Mouse (Mus musculus) frontal cortex, adult 2 months (tissue): ENCODE data around the gene Pcsk6. TPM values are rescaled to one million over a fixed set of nuclear protein-coding genes. Genes with fewer than 3 reads are reported as not detected.
"Not testable (repeated sequence)": the region's sequence is repeated elsewhere in the genome, so short reads cannot be mapped to it uniquely, and the experiment has no call there.

ENCODE experiments used
- DNase-seq, 2 experiments: peaks; one replicate each; pipeline ENCODE4 v3.0.0; 2022; ENCODE audit warnings: low spot score in 1 of 2; ENCODE audit errors: extremely low spot score in 1 of 2
- polyA plus RNA-seq: library from polyadenylated mRNA; depleted of rRNA; stranded (reverse); fragments of >200 nt; gene quantifications from 2 replicates; pipeline ENCODE4 v1.2.3, GENCODE M21; 2012; rRNA removed

The Pcsk6 gene
- polyA plus RNA-seq, result 13.7 and 16.8 TPM in 2 replicates

DNA sequence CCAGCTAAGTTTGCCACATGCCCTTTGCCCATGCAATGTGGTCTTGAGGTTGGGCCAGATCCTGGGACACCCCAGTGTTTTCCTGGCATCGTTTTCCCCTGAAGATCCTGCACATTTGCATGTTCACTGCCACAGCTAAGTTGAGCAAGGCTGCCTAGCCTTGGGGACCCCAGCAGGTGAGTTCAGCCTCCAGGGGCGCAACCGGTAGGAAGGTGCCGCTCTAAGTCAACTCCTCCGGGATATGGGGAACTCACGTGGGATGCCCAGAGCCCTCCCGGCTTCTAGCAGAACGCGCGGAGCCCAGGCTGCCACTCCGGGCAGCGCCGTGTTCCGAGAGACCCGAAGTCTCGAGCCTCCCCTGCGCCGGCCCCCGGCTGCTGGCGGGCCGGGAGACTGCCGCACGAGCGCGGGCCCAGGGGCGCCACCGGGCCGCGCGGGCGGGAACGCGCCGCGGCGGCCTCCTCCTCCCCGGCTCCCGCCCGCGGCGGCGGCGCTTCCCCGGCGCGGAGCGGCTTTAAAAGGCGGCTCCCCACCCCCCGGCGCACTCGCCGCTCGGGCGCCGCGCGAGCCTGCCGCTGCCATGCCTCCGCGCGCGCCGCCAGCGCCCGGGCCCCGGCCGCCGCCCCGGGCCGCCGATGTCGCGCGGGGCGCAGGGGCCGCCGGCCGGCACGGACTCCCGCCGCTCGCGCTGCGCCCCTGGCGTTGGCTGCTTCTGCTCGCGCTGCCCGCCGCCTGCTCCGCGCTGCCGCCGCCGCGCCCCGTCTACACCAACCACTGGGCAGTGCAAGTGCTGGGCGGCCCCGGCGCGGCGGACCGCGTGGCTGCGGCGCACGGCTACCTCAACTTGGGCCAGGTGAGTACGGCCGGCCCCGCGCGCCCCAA lies at the start of gene Pcsk6:
Gene Pcsk6, plus strand, starts transcription at position 144 of the 882 bp plus-strand sequence.
- DNase-seq, result no peak

DNA sequence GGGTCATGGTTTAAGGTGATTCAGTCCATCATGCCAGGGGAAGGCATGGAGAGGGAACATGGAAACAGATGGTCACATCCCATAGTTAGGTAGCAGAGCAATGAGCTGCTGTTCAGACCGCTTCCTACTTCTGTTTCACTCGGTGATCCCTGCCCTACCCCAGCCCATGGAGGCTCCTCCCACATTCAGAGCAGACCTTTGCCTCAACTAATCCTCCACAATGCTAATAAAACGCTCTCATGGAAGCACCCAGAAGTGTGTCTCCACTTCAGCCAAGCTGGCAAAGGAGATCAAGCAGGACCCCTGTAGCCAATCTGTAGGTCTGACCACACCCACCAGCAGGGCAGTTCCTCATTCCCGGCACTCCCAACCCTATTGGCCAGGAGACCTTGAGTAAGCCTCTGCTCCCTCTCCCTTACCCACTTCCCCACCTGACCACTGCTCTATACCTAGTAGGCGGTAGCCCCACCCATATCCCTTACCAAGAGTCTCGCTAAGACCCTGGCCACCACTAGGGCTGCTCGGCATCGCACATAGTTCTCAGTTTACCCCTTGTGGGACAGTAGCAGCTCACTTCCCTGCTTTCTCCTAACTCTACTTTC lies 47.8 kb upstream of the Pcsk6 start:
- no peak for DNase-seq

DNA sequence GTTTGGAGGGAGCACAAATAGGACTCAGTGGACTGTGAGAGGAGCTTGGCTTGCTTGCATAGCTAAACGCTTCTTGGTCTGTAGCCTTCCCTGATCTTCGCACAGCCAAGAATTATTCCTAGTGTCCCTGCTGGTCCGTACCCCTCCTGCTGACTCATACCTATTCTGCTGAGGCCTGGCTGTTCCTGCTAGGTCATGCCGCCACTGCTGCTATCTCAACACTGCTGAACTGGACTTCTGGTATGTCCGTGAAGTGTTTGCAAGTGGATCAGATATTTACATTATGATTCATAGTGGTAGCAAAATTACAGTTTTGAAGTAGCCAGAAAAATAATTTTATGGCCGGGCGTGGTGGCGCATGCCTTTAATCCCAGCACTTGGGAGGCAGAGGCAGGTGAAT lies 44.0 kb upstream of the Pcsk6 start:
- no peak for DNase-seq

GRCm38 (mm10) chr7:65820391-65820790 lies 41.1 kb upstream of the Pcsk6 start:
- no peak for DNase-seq

- not testable (repeated sequence) for DNase-seq
These were observed 39.6 kb upstream of the Pcsk6 start for GRCm38 (mm10) chr7:65821901-65822300.

DNA sequence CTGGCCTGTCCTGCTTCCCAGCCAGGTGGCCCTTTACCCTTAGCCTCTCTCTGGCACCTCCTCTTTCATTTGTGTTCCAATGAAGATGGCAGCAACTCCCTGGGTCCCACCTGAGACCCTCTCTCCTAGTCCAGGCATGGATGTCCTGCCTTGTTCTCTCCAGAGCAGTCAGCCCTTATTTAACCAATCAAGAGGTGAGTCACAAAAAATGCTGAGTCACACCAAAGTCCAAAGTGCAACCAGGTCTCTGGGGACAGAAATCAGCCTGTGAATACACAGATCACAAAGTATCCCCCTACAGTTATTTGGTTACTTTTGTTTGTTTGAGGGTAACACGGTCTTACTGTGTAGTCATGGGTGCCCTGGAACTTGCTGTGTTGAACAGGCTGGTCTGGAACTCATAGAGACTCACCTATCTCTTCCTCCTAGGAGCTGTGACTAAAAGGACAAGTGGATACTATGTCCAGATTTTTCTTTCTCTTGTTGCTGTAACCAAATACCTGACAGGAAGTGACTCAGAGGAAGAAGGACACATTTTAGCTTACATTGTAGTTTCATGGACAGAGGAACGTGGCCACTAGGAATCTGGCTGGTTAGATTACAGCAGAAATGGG lies 38.9 kb upstream of the Pcsk6 start:
- no peak for DNase-seq

DNA sequence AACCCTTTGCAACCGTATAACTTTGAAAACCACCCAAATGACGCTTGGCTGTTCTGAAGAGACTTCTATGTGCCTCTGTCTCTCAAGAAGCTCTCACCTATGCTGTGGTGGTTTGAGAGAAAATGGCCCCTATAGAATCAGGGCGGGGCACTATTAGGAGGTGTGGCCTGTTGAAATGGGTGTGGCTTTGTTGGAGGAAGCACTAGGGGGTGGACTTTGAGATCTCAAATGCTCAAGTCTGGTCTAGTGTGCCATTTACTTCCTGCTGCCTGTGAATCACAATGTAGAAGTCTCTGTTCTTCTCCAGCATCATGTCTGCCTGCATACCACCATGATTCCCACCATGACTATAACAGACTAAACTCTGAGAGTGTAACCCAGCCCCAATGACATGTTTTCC lies 21.8 kb upstream of the Pcsk6 start:
- no peak for DNase-seq

GRCm38 (mm10) chr7:65843210-65843609 lies 18.3 kb upstream of the Pcsk6 start:
- no peak for DNase-seq

DNA sequence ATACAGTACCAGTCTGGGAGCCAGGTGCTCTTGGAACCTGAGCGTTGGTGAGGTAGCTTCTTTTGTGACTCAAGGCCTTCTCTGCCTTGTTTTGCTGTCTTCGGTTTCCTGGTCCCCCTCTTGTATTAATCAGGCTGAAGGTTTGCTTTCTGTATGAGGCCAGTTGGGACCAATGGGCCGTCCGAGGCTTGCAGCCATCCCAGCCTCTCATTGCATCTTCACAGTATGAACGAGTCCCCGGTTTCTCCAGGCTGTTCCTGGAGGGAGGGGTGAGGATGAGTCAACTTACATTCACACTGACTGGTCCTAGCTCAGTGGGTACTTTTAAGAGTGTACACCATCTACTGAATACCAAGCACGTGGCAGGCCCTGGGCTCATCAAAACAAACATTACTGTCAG lies 553 bp upstream of the Pcsk6 start:
- no peak for DNase-seq

- DNase-seq, result no peak
These were observed 1.1 kb downstream of the Pcsk6 start for GRCm38 (mm10) chr7:65862473-65863176.

GRCm38 (mm10) chr7:65869173-65869572 lies 7.6 kb downstream of the Pcsk6 start:
- no peak for DNase-seq

DNA sequence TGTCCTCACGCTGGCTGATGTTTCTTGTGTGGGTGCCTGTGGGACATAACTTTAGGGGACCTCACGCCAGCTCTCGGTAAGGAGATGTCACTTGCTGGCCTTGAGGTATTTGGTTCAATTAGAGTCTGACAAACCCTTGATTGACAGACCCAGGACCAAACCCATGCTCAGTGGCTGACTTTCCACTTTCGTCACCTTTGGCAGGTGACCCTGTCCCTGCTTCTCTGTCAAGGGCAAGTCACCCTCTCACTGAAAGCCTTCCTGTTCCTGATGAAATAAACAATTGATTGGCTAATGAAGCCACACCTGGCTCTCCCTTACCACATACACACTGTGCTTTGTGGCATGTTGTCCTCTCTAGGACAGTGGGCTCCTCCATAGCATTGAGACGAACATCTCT lies 8.3 kb downstream of the Pcsk6 start:
- no peak for DNase-seq

GRCm38 (mm10) chr7:65870227-65870626 lies 8.7 kb downstream of the Pcsk6 start:
- DNase-seq, result no peak

DNA sequence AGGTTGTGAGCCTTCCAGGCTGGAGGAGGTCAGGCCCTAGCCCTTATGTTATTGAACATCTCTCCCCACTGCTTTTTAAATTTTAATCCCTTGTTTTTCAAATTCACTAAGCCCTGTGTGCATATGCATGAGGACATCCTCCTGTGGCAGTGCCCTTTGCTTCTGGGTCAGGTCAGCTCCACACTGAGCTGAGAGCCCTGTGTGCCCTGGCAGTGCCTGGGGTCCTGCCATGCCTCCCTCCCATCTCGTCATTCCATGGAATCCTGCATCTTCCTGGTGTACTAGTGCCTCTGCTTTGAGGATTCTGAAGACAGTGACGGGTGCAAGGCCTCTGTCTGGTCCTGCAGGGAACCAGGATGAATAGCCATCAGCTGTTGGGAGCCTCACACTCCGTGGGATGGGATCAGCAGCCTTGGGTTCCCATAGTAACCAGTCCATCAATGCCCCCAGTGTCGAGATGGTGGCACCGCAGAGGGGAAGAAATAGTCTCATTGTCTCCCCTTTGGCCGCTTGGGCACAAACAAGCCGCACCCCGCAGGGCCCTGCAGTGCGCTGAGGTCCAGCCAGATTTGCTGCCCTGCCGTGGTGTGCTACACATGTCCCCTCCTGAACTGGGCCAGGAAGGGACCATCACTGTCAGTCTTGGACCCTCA lies 9.5 kb downstream of the Pcsk6 start:
- peak; percentile 35 to 51 for DNase-seq

GRCm38 (mm10) chr7:65871851-65872250 lies 10.3 kb downstream of the Pcsk6 start:
- no peak for DNase-seq

DNA sequence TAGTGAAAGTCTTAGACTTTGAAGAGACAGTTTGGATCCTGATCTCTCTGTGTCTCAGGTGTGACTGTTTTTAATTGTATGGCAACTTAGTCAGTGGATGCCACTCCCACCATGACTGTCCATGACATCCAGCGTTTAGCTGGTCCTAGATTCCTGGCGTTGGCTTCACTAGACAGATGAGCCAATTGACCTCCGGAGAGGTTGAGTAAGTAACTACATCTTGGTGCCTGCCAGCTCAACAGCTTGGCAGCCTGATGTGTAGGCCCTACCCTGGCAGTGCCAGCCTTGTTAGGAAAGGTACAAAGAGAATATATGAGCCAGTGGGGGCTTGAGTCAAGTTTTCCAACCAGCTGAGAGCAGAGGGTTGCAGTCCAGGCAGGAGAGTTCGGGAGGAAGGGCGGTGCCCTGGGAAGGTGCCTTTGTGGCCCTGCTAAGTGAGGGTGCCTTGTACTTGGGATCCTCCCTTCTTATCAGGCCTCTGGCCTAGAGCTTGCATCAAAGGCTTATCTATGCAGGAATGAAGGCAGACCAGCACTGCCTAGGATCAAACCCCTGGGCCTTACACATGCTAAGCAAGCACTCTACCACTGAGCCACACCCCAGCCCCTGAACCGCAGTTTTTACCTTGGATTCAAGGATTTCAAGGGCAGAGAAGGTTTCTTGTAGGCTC lies 11.8 kb downstream of the Pcsk6 start:
- DNase-seq, result no peak

- no peak for DNase-seq
These were observed 12.4 kb downstream of the Pcsk6 start for GRCm38 (mm10) chr7:65873902-65874301.

GRCm38 (mm10) chr7:65876596-65876995 lies 15.1 kb downstream of the Pcsk6 start:
- DNase-seq, result no peak

GRCm38 (mm10) chr7:65878234-65878633 lies 16.7 kb downstream of the Pcsk6 start:
- no peak for DNase-seq

DNA sequence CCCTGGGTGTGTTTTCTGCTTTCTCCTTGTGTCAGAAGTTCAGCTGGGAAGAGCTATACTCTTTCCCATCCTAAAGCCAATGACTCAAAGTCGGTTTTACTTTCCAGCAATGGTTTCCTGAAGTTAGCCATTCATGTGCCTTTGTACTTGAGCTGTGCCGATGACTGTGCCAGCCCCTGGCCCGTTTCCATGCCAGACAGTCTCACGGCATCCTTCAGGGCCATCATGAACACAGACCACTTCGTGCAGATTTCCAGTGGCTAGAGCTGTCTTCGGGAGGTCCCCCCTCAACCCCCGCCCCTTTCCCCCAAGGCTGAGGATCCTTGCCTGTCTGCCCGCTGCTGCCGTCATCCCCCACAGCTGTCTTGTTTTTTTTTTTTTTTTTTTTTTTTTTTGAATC lies 17.8 kb downstream of the Pcsk6 start:
- no peak for DNase-seq
